Mouse (Mus musculus) central nervous system, embryonic 11.5 days (tissue): ENCODE measurements around the gene Krt72. TPM values are rescaled to one million over a fixed set of nuclear protein-coding genes. Genes with fewer than 3 reads are reported as not detected.

Experiments
- polyA plus RNA-seq: library from polyadenylated mRNA; depleted of rRNA; stranded (reverse); fragments of >200 nt; gene quantifications from 2 replicates; pipeline ENCODE4 v1.2.3, GENCODE M21; 2012; rRNA removed

Krt72 gene
- polyA plus RNA-seq, result not detected in 2 replicates

DNA sequence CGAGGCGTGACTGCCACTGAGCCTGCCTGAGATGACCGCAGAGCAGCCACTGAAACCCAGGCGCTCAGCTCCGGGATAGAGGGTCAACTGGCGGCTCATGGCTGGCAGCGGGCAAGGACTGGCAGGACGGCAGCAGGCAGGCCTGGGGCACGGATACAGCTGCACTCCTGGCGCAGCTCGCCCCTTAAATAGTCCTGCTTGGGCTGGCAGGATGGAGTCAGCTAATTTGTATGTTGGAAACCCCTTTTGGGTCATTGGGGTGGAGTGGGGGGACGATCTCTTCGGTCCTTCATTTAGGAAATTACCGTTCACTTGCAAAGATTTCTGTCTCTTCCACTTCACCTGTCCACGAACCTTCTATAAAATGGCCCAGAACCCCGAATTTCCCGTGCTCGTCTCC, at the start of gene Krt72:
TSS of gene Krt72 (minus strand) at position 101 of the 400 bp plus-strand sequence.

DNA sequence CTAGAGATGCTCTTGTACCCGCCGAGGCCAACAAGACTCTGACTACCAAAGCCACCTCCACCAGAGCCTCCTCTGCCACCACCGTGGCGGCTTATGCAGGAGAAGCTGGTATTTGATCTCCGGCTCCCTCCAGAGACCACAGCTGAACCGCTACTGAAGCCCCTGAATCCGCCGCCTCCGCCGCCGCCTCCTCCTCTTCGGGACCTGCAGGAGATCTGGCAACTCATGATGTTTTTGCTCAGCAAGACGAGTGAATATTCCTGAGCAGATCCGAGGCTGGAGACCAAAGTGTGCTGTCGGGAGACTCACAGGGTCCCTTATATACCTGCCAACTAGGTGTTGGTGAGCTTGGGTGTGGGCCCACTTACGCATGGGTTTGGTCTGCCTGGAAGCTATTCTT, 31.6 kb upstream of the Krt72 start, which contains the start of gene Krt2:
TSS of gene Krt2 (minus strand) at position 295 of the 400 bp plus-strand sequence.

DNA sequence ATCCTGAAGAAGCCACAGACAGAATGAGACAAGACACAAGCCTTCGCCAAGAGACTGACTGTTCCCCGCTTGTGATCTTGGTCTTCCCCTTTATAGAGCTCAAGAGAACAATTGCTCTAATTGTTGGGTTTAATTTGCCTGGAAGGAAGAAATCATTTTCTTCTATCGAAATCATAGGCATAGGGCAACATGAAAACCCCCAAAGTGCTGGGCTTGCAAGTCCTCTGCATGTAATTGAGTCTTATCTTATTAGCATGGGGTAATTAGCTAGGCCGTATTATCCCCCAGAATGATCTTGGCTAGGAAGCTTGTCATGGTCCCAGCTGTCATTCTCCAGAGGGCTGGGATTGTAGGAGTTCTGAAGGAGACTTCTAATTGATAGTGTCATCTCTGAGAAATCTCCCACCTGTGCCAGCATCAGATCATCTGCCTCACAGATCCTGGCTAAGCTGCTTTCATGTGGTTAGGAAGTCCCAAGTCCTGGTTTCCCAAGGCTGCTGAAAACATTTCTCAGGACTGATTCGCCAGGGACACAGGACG, 16.1 kb upstream of the Krt72 start, which contains the start of gene Krt73:
TSS of gene Krt73 (minus strand) at position 51 of the 540 bp plus-strand sequence.

DNA sequence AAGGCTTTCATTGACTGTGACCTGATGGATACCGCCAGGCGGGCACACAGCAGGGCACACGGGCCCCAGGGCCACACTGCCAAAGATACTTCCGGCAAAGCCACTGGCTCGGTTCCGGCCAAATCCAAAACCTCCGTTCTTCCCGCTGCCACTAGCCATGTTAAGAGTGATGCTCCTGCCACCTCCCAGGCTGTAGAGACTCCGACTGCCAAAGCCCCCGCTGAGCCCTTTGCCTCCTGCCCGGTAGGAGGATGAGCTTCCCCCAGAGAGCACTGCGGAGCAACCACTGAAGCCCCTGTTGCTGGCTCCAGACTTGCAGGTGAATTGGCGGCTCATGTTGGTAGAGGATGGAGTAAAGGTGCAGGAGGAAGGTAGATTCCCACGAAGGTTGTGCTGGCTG, 43.5 kb downstream of the Krt72 start, which contains the start of gene Krt71:
TSS of gene Krt71 (minus strand) at position 399 of the 400 bp plus-strand sequence.

Other genes starting within 250 kb of the Krt72 start
- not detected in 2 replicates for gene Krt82, start 235.8 kb downstream of the Krt72 start, polyA plus RNA-seq
- 0.23 and 0.34 TPM in 2 replicates for gene Krt90, start 223.5 kb downstream of the Krt72 start, polyA plus RNA-seq
- 0.07 TPM in 1 of 2 replicates, not detected in the other for gene Krt75, start 212.6 kb downstream of the Krt72 start, polyA plus RNA-seq
- gene Gm5414, start 158.3 kb downstream of the Krt72 start, polyA plus RNA-seq, result not detected in 2 replicates
- gene Gm5478, start 139.1 kb downstream of the Krt72 start, polyA plus RNA-seq, result not detected in 2 replicates
- gene Krt6b, start 106.2 kb downstream of the Krt72 start, polyA plus RNA-seq, result not detected in 2 replicates
- 0.04 and 0.05 TPM in 2 replicates for gene Krt6a, start 92.2 kb downstream of the Krt72 start, polyA plus RNA-seq
- 3.2 and 10.1 TPM in 2 replicates for gene Krt5, start 73.6 kb downstream of the Krt72 start, polyA plus RNA-seq
- gene Krt71, start 43.4 kb downstream of the Krt72 start, polyA plus RNA-seq, result not detected in 2 replicates
- gene Krt73, start 15.9 kb upstream of the Krt72 start, polyA plus RNA-seq, result 0.09 and 0.19 TPM in 2 replicates
- 0.01 and 0.04 TPM in 2 replicates for gene Krt2, start 31.7 kb upstream of the Krt72 start, polyA plus RNA-seq
- gene Krt1, start 64.3 kb upstream of the Krt72 start, polyA plus RNA-seq, result 1.5 and 1.8 TPM in 2 replicates
- not detected in 2 replicates for gene Krt77, start 83.2 kb upstream of the Krt72 start, polyA plus RNA-seq
- gene Krt76, start 106.5 kb upstream of the Krt72 start, polyA plus RNA-seq, result 0.02 TPM in 1 of 2 replicates, not detected in the other
- gene Krt4, start 138.3 kb upstream of the Krt72 start, polyA plus RNA-seq, result not detected in 2 replicates
- 0.05 and 0.12 TPM in 2 replicates for gene Krt79, start 153.9 kb upstream of the Krt72 start, polyA plus RNA-seq
- 0.01 TPM in 1 of 2 replicates, not detected in the other for gene Krt78, start 167.8 kb upstream of the Krt72 start, polyA plus RNA-seq
- 11.0 and 13.8 TPM in 2 replicates for gene Krt8, start 218.0 kb upstream of the Krt72 start, polyA plus RNA-seq
- 11.5 and 12.7 TPM in 2 replicates for gene Krt18, start 241.7 kb upstream of the Krt72 start, polyA plus RNA-seq